Mouse (Mus musculus) CD8-positive naive resting alpha-beta T cell, adult 2 months (primary cell): ENCODE results near the gene Atrip.
A peak's percentile ranks its signal among the peaks of the same experiment; 100 is the strongest.

ENCODE experiments used
- DNase-seq, 2 experiments: peaks; one replicate each; pipeline ENCODE4 v3.0.0; 2022; ENCODE audit warnings: low read depth in 2 of 2, low spot score in 2 of 2

Gene Atrip

GRCm38 (mm10) chr9:109039681-109040080 lies 34.2 kb downstream of the Atrip start:
- DNase-seq: no peak

GRCm38 (mm10) chr9:109038901-109039364 lies 35.0 kb downstream of the Atrip start:
- DNase-seq: no peak

- DNase-seq: peak; percentile 17 to 53
These were observed 35.6 kb downstream of the Atrip start, which contains the start of gene Shisa5 for GRCm38 (mm10) chr9:109038086-109038895. Shisa5 (plus strand) TSS chr9:109038565.

DNA sequence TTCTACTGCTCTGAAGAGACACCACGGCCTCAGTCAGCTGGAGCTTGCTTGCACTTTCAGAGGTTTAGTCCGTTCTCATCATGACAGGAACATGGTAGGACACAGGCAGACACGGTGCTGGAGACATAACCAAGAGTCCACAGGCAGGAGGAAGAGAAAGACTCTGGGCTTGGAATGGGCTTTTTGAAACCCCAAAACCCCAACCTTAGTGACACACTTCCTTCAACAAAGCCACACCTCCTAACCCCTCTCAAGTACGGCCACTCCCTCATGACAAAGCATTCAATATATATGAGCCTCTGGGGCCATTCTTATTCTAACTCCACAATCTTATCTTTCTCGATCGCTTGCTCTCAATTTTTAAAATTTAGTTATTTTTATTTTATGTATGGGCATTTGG lies 41.5 kb downstream of the Atrip start:
- DNase-seq: no peak

GRCm38 (mm10) chr9:109031686-109032085 lies 42.2 kb downstream of the Atrip start:
- DNase-seq: no peak

DNA sequence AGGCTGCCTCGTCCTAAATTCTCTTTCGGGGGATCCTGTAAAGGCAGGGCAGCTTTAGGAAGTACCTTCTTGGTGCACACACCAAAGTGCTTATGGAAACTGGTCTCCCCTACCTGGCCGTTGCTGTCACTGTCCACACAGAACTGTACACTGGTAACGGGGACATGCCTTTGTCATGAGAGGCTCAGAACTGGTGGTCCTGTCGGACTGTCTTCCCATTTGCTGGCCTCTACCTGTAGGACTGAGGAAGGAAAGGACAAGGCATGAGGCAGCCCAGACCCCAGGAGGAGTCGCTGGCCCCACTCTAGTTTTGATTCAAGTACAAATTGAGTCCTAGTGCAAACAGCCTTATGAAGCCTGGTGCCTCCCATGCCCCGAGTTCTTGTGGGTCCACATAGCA lies 42.9 kb downstream of the Atrip start:
- DNase-seq: no peak

DNA sequence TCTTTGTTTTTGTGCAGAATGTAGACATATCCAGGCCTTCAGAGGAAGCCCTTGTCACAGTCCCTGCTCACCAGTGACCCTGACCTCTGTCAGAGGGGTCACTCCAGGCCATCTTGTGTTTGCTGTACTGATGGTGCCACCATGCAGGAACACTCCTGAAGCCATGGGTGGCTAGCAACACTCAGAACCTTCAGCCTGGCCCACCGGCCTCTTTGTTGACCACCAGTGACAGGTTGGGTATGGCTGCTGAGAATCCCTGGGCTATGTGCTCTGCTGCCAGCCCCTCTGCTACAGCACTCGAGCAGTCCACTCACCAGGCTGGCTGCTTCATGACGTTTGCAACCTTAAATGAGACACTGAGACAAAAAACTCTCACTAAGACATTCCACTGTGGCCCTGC lies 43.6 kb downstream of the Atrip start:
- DNase-seq: no peak

DNA sequence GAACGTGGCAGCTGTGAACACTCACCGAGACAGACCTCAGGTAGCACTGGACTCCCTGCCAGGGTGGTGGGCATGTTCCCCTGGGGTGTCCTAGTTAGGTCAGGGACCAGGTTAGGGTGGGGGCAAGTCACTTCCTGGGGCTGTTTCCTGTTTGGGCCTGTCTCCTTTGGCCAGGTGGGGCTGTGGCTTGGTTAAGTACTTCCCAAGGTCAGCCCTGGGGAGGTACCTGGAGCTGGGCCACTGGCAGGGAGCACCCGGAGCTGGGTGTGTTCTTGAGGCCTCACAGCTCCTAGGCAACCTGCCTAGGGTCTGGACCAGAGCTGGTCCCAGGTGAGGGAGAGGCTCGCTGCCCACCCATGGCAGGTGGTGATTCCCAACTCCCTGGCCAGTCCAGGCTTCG lies 45.0 kb downstream of the Atrip start:
- DNase-seq: no peak

DNA sequence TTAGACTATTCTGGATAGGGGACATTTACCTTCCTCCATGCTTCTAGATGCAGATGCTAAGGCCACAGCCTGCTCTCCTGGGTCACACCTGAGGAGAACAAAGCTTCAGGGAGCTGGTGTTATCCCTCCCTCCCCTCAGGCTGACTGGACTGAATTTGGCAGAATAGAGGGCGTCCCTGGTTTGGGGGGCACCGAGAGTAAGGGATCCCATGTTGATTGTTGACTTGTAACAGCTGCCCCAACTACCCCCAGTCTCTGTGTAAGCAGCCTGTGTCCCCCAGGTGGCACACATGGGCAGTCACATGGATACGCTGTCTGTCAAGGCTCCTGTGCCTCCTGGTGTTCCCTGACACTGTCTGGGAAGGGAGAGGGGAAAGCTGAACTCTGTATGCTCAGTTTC lies 45.5 kb downstream of the Atrip start:
- DNase-seq: no peak

DNA sequence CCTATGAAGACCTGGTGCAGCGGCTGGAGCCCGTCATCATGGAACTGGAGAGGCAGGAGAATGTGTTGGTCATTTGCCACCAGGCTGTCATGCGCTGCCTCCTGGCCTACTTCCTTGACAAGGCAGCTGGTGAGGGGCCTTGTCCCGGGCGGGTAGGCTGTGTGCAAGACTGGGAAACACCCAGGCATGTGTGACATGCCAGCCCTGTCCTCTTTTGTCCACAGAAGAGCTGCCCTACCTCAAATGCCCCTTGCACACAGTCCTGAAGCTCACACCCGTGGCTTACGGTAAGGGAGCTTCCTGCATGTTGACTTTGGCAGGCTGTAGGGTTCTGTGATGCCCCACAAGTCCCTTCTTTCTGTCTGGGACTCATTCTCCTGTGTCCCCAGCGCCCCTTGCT lies 46.4 kb downstream of the Atrip start:
- DNase-seq: no peak

DNA sequence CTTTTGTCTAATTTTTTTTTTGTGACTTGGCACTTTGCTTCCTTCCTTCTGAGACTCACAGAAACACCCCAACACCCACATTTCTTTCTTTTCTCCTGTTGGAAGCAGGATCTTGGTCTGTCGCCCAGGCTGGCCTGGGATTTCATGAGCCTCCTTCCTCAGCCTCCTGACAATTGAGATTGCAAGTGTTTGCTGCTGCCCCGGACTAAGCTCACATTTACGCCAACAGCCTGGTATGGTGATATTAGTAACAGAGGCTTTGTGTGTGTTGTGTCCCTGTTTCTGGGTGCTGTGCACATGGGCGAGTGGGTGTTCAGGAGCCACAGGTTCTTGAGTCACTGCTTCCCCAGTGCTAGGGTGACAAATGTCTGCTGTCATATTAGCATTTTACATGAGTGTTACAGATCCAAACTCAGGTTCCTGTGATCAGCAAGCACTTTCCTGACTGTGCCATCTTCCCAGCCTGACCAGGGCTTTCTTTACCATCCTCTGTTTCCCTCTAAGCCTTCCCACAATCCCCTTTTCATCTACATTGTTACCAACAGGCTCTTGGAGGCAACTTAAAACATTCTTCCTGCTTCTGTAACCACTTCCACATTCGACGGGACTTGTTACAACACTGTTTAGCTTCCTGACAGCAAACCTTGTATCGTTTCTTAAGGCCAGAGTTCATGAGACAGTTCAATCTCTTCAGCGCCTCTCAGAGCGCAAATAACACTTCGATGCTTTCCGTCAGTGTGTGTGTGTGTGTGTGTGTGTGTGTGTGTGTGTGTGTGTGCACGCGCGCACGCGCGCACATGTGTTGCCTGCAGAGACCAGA lies 50.8 kb downstream of the Atrip start:
- DNase-seq: no peak

DNA sequence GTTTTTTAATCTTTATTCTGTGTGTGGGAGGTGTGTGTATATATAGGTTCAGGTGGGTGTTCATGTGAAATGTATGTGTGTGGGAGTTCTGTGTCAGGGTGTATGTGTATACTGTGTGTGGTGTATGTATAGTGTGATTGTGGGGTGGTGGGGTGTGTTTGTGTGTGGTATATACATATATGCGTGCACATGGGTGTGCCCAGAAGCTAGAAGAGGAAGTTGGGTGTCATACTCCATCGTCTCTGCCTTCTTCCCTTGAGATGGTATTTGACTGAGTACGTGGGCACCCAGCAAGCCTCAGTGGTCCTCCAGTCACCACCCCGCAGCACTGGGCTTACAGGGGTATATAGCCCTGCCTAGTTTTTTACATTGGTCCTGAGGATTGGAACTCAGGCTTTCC lies 52.5 kb downstream of the Atrip start:
- no peak for DNase-seq

GRCm38 (mm10) chr9:109016973-109017604 lies 56.8 kb downstream of the Atrip start:
- DNase-seq: no peak

DNA sequence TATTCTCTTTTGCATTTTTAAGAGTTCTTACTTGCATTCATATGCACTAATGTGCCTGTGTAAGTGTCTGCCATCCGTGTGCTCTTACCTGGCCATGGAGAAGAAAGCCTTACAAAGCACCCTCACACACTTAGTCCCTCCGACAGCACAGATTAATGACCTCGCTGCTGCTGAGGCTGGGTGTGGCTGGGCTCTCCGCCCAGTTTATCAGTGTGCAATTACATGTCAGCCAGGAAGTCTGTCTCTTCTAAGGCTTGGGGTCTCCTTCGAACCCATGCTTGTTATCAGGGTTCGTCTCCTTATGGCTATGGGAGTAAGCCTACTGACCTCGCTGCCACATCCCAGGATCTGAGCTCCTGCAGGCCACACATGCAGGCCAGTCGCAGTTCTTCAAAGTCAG lies 58.5 kb downstream of the Atrip start:
- DNase-seq: no peak

DNA sequence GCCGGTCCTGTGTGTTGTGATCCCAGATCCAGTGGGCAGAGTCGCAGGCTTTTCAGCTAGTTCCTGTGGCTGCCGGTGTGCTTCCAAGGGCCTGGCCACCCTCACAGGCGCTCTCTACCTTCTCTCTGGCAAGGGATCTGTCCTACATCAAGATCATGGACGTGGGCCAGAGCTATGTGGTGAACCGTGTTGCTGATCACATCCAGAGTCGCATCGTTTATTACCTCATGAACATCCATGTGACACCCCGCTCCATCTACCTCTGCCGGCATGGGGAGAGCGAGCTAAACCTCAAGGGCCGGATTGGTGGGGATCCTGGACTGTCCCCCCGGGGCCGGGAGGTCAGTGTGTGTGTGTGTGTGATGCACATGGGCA lies 63.6 kb downstream of the Atrip start:
- DNase-seq: no peak

DNA sequence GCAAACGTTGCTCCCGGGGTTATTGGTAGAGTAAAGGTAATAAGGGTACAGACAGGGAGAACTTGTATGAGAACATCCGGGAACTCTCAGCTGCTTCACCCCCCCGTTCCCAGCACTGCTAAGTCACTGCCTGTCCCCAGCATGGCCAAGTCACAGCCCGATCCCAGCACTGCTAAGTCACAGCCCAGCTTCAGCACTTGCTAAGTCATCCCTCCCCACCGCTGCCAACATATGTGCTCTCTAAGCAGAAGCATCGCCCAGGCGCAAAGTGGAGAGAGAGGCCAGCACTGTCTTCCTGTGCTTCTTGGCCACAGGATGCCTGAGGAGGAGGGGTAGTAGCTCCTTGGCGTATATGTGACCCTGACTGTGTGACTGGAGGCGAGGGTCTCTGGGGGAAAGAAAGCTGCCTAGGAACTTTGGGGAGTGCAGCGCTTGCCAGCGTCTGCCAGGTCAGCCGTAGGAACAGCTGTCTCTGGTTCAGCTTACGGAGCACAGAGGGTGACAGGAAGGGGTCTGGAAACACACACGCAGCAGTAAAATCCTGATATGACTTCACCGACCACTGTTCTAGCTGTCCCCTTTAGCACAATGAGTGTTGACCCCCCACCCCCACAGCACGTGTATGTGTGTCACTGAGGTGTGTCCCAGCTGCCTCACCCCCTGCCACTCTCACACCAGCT lies 64.1 kb downstream of the Atrip start:
- DNase-seq: no peak

DNA sequence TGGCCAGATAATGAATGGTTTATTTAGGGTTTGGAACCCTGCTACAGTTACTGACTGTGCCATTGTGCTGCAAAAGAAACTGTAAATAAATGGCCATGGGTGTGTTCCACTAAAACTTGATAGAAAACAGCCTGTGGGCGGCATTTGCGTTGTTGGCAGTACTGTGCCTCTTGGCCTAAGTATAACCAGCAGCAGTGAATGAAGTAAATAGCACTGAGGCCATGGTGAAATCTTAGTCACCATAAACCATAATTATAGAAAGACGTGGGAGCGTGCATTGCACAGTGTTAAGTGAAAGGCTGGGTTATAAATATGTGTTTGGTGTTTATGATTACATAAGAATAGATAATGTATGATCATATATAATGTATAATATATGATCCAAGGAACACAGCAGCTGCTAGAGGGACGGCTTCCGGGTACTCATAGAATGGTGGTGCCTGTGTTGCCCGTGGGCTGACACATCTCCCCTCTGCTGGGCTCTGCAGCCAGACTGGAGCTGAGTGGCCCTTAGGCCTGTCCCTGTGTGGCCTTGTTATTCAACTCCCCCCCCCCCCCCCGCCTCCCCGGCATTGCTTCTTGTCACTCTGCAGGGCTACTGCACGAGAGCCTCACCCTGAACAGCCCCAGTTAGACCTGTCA lies 64.8 kb downstream of the Atrip start:
- DNase-seq: no peak

- DNase-seq: no peak
These were observed 65.8 kb downstream of the Atrip start for GRCm38 (mm10) chr9:109008081-109008480.
